Mouse (Mus musculus) olfactory bulb, adult 2 months (tissue): Measurements from ENCODE around the gene Cyp3a59.

ENCODE experiments used
- CTCF ChIP-seq: fragments of 200-500 bp; IDR thresholded peaks from 2 replicates; pipeline ENCODE4 v1.5.1; 2012; ENCODE audit warnings: low read depth, mild to moderate bottlenecking, low read length, moderate library complexity; ENCODE audit not compliant: insufficient read depth
- POLR2A ChIP-seq: fragments of 200-500 bp; IDR thresholded peaks from 2 replicates; pipeline ENCODE4 v1.6.1; 2012; ENCODE audit warnings: mild to moderate bottlenecking, low read depth, low read length, moderate library complexity; ENCODE audit not compliant: insufficient read depth

DNA sequence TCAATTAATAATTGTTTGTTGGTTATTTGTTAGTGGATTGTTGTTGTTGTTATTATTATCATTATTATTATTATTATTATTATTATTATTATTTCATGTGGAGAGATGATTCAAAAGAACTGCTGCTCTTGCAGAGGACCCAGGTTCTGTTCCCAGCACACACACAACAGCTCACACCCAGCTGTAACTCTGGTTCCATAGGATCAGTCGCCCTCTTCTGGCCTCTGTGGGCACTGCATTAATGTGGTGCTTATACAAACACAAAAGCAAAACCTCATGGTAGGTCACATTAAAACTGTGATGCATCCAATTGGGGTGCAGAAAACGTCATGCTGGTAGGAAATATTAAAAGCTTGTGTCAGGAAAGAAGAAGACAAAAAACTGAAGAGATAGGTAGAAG lies 68.8 kb downstream of the Cyp3a59 start:
- TF ChIP-seq CTCF (no peak), POLR2A (no peak)
